In the genomic region with DNA sequence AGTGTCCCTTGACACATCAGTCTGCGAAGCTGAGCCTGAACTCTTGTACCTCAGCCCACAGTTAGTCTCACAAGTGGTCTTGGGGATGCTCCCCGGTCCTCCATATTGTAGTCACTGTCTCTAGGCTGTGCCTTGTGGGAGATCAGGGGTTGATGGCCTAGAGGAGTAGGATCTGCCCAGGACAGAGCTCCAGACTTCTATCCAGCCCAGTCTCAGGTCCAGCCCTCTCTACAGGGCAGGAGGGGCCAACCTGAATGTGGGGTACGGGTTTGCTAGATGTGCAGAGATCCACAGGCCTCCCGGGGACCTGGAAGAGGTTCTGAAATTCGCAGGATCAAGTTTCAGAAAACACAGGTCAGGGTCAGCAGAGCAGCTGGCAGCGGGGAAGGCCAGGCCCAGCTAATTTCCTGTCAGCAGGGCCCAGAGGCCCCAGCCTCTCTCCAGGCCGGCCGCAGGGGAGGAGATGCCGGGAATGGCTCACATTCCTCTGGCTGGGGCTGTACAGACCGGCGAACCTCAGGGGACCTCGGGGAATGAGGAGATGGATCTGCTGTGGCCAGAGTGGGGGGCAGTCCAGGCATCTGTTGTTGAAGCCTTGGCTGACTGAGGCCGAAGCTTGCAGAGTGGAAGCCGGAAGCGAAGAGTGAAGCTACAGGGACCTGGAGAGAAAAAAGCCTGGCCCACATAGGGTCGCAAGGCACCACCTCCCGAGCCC, we compare ENCODE assay signal across 8 mouse cellular contexts.
DNase-seq lines count a peak whose midpoint lies in the region; ATAC-seq and TF ChIP-seq lines count a peak whose summit lies in the region.

No protein-coding gene starts in this region.

- H3K36me3 ChIP-seq in forebrain, embryonic 11.5 days (ENCODE audit: control insufficient read depth, insufficient read depth, low read length), result no peaks in the 10 kb centered on the region
- no peaks in the 10 kb centered on the region for H3K36me3 ChIP-seq in forebrain, embryonic 13.5 days (ENCODE audit: poor library complexity, severe bottlenecking)
- H3K36me3 ChIP-seq in hindbrain, embryonic 16.5 days (ENCODE audit: control insufficient read depth, insufficient read depth, low read length), result no peaks in the 10 kb centered on the region
- no peaks in the 10 kb centered on the region for H3K36me3 ChIP-seq in liver, adult 2 months (ENCODE audit: control insufficient read depth, insufficient read depth, low read length)
- H3K36me3 ChIP-seq in neural tube, embryonic 13.5 days, result no peaks in the 10 kb centered on the region

- no peak overlapping the region for H3K4me2 ChIP-seq in forebrain, embryonic 11.5 days (ENCODE audit: low read depth, low read length, severe bottlenecking)
- H3K4me2 ChIP-seq in forebrain, embryonic 13.5 days, result no peak overlapping the region
- no peak overlapping the region for H3K4me2 ChIP-seq in hindbrain, embryonic 16.5 days (ENCODE audit: low read length)
- no peak overlapping the region for H3K4me2 ChIP-seq in neural tube, embryonic 13.5 days

- no peak overlapping the region for H3K4me3 ChIP-seq in forebrain, embryonic 11.5 days (ENCODE audit: low read depth, low read length)
- H3K4me3 ChIP-seq in forebrain, embryonic 13.5 days, result no peak overlapping the region
- H3K4me3 ChIP-seq in hindbrain, embryonic 16.5 days (ENCODE audit: low read length), result no peak overlapping the region
- no peak overlapping the region for H3K4me3 ChIP-seq in liver, adult 2 months (ENCODE audit: insufficient read depth, low read depth, low read length)
- no peak overlapping the region for H3K4me3 ChIP-seq in neural tube, embryonic 13.5 days

- intact Hi-C loops in gastrocnemius, postnatal 14 days (cut with DNase I; ENCODE audit: low total_unique reads), result no loop called here

- no peak overlapping the region for H3K9ac ChIP-seq in forebrain, embryonic 11.5 days (ENCODE audit: low read length)
- H3K9ac ChIP-seq in forebrain, embryonic 13.5 days, result no peak overlapping the region; the same call in 1 of the 2 replicates
- H3K9ac ChIP-seq in hindbrain, embryonic 16.5 days (ENCODE audit: low read depth, low read length), result no peak overlapping the region
- H3K9ac ChIP-seq in liver, adult 2 months (ENCODE audit: low read depth, low read length), result no peak overlapping the region
- H3K9ac ChIP-seq in neural tube, embryonic 13.5 days, result no peak overlapping the region

- 40% methylated on average over 17 of the region's 17 CpGs for WGBS in forebrain, embryonic 11.5 days
- WGBS in forebrain, embryonic 13.5 days, result 36% methylated on average over 17 of the region's 17 CpGs
- 36% methylated on average over 17 of the region's 17 CpGs for whole genome bisulfite sequencing in hindbrain, embryonic 16.5 days
- 62% methylated on average over 17 of the region's 17 CpGs for WGBS in liver, adult 2 months
- 31% methylated on average over 17 of the region's 17 CpGs for WGBS in neural tube, embryonic 13.5 days

- H3K79me2 ChIP-seq in liver, adult 2 months (ENCODE audit: control insufficient read depth, insufficient read depth, low read length), result no peaks in the 10 kb centered on the region

- no peak for TF ChIP-seq CTCF in liver, adult 2 months (IDR thresholded peaks at IDR 0.05; ENCODE audit: low read depth, low read length)

- H3K9me3 ChIP-seq in forebrain, embryonic 11.5 days (ENCODE audit: control insufficient read depth, low read length), result no peaks in the 10 kb centered on the region; the same call in 1 of the 2 replicates
- H3K9me3 ChIP-seq in forebrain, embryonic 13.5 days (replicated peaks), result no peaks in the 10 kb centered on the region
- H3K9me3 ChIP-seq in hindbrain, embryonic 16.5 days (ENCODE audit: control insufficient read depth, low read length), result peaks cover 3% of the 10 kb centered on the region; the same call in 1 of the 2 replicates
- peaks cover 3% of the 10 kb centered on the region; the same call in 1 of the 2 replicates for H3K9me3 ChIP-seq in neural tube, embryonic 13.5 days

- no peak for TF ChIP-seq POLR2A in liver, adult 2 months (IDR thresholded peaks at IDR 0.05; ENCODE audit: extremely low read depth, insufficient read depth, low read length)

- H3K27ac ChIP-seq in forebrain, embryonic 11.5 days (ENCODE audit: low read depth, low read length), result peak overlapping the region; percentile 46; the same call in 1 of the 2 replicates
- no peak overlapping the region for H3K27ac ChIP-seq in forebrain, embryonic 13.5 days
- H3K27ac ChIP-seq in hindbrain, embryonic 16.5 days (ENCODE audit: low read depth, low read length), result peak overlapping the region; percentile 44; the same call in 1 of the 2 replicates
- H3K27ac ChIP-seq in liver, adult 2 months (replicated peaks; ENCODE audit: insufficient read depth, low read depth, low read length), result peak overlapping the region; percentile 54
- peak overlapping the region; percentile 71; the same call in 1 of the 2 replicates for H3K27ac ChIP-seq in neural tube, embryonic 13.5 days (replicated peaks)

- ATAC-seq in forebrain, embryonic 11.5 days (replicated peaks; ENCODE audit: low FRiP score), result peak; percentile 51; the same call in 1 of the 2 replicates
- no peak for ATAC-seq in forebrain, embryonic 13.5 days
- peak; percentile 56; the same call in 1 of the 2 replicates for ATAC-seq in hindbrain, embryonic 16.5 days
- peak; percentile 53; the same call in 1 of the 2 replicates for ATAC-seq in neural tube, embryonic 13.5 days (ENCODE audit: low read depth)
- ATAC-seq in activated CD4-positive, CD25-positive, alpha-beta regulatory T cell, adult 4 months, result no peak

- peak; percentile 70 for DNase-seq in forebrain, embryonic 11.5 days (ENCODE audit: low spot score)
- DNase-seq in gastrocnemius, postnatal 14 days, result peak; percentile 94
- DNase-seq in liver, adult 2 months (ENCODE audit: extremely low read depth, low read depth, low spot score), result peak; percentile 38
- DNase-seq in thymus, adult 18-20 months, result no peak

- H3K4me1 ChIP-seq in forebrain, embryonic 11.5 days (replicated peaks; ENCODE audit: control insufficient read depth, insufficient read depth, low read length), result no peaks in the 10 kb centered on the region
- H3K4me1 ChIP-seq in forebrain, embryonic 13.5 days, result peaks cover 4% of the 10 kb centered on the region; the same call in 1 of the 2 replicates
- no peaks in the 10 kb centered on the region for H3K4me1 ChIP-seq in hindbrain, embryonic 16.5 days (ENCODE audit: control insufficient read depth, insufficient read depth, low read depth, low read length)
- no peaks in the 10 kb centered on the region for H3K4me1 ChIP-seq in liver, adult 2 months (ENCODE audit: control insufficient read depth, insufficient read depth, low read length)
- H3K4me1 ChIP-seq in neural tube, embryonic 13.5 days (replicated peaks), result peaks cover 7% of the 10 kb centered on the region; the same call in 1 of the 2 replicates

- H3K27me3 ChIP-seq in forebrain, embryonic 11.5 days (ENCODE audit: control insufficient read depth, insufficient read depth, low read length), result no peaks in the 10 kb centered on the region
- H3K27me3 ChIP-seq in forebrain, embryonic 13.5 days, result no peaks in the 10 kb centered on the region
- H3K27me3 ChIP-seq in hindbrain, embryonic 16.5 days (replicated peaks; ENCODE audit: control insufficient read depth, insufficient read depth, low read length), result no peaks in the 10 kb centered on the region
- no peaks in the 10 kb centered on the region for H3K27me3 ChIP-seq in liver, adult 2 months (ENCODE audit: control insufficient read depth, insufficient read depth, low read length)
- H3K27me3 ChIP-seq in neural tube, embryonic 13.5 days, result no peaks in the 10 kb centered on the region

Comparison
In these comparisons a context has a peak if more than half of its experiments do, and no peak if none do; other contexts are left out.
1. ATAC-seq: peak in forebrain, embryonic 11.5 days (single experiment), hindbrain, embryonic 16.5 days (single experiment) and neural tube, embryonic 13.5 days (single experiment); none in forebrain, embryonic 13.5 days (single experiment) and activated CD4-positive, CD25-positive, alpha-beta regulatory T cell, adult 4 months (single experiment).
2. DNase-seq: peak in forebrain, embryonic 11.5 days (single experiment), gastrocnemius, postnatal 14 days (single experiment) and liver, adult 2 months (single experiment); none in thymus, adult 18-20 months (0 of 2).